Mouse (Mus musculus): ENCODE results near the gene Adcy1.

DNA sequence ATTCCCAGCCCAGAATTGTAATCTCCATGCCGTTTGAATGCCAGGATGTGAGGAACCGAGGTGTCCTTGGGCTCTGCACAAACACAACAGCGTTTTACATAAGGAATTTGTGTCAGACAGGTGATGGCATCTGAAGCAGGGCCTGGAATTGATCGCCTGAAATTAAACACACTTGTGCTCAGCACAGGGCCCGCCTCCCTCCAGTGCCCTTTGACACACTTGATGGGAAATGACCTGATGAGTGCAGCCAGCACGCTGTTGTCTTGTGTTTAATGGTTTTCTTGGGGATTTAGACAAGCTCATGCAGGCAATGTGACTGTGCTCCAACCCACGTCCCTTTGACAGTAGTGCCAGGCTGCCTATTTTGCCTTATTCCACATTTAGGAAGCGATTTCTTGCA is 124.2 kb downstream of the Adcy1 start:
- no peak for TF ChIP-seq CTCF (conservative IDR thresholded peaks at IDR 0.05; ENCODE audit: low read length)
- no peak for TF ChIP-seq POU5F1 (IDR thresholded peaks at IDR 0.05; ENCODE audit: borderline replicate concordance, low read length)

Data from E14TG2a.4 (cell line).